Mouse (Mus musculus) E14TG2a.4 (cell line): ENCODE results near the gene Scnm1.
A peak's percentile ranks its signal among the peaks of the same experiment; 100 is the strongest.
"Not testable (repeated sequence)": the region's sequence is repeated elsewhere in the genome, so short reads cannot be mapped to it uniquely, and the experiment has no call there.

Experiments used
- H3K27me3 ChIP-seq: 2 replicates; pipeline ENCODE4 v1.6.1; 2014; ENCODE audit warnings: low read length, control low read depth; ENCODE audit not compliant: insufficient read depth
- H3K36me3 ChIP-seq: 2 replicates; pipeline ENCODE4 v1.6.1; 2014; ENCODE audit warnings: low read length, control low read depth; ENCODE audit not compliant: insufficient read depth
- H3K4me1 ChIP-seq: replicated peaks from 2 replicates; pipeline ENCODE4 v1.6.1; 2014; ENCODE audit warnings: low read depth, low read length, control low read depth
- H3K4me3 ChIP-seq: replicated peaks from 2 replicates; pipeline ENCODE4 v1.5.1; 2014; ENCODE audit warnings: mild to moderate bottlenecking, low read length
- H3K9me3 ChIP-seq: 2 replicates; pipeline ENCODE4 v1.6.1; 2014; ENCODE audit warnings: low read length, control low read depth
- CTCF ChIP-seq: conservative IDR thresholded peaks from 2 replicates; pipeline ENCODE4 v1.5.1; 2014; ENCODE audit warnings: low read length
- NANOG ChIP-seq: IDR thresholded peaks from 2 replicates; pipeline ENCODE4 v1.6.1; 2014; ENCODE audit warnings: borderline replicate concordance, low read length, mixed read lengths
- POU5F1 ChIP-seq: IDR thresholded peaks from 2 replicates; pipeline ENCODE4 v1.6.1; 2014; ENCODE audit warnings: low read length, borderline replicate concordance

The Scnm1 gene

GRCm38 (mm10) chr3:95129226-95129651 is 4.6 kb downstream of the Scnm1 start:
- peaks cover 44% of the 10 kb centered on the region for H3K36me3 ChIP-seq
- no peak overlapping the region for H3K4me3 ChIP-seq
- H3K27me3 ChIP-seq = no peaks in the 10 kb centered on the region
- H3K9me3 ChIP-seq = no peaks in the 10 kb centered on the region
- H3K4me1 ChIP-seq = peaks cover 48% of the 10 kb centered on the region
- TF ChIP-seq NANOG (no peak), CTCF (no peak), POU5F1 (no peak)

- TF ChIP-seq CTCF (no peak), POU5F1 (no peak), NANOG (no peak)
- no peaks in the 10 kb centered on the region for H3K9me3 ChIP-seq
- H3K4me3 ChIP-seq = no peak overlapping the region
- no peaks in the 10 kb centered on the region for H3K27me3 ChIP-seq
- H3K36me3 ChIP-seq = peaks cover 58% of the 10 kb centered on the region
- H3K4me1 ChIP-seq = peaks cover 47% of the 10 kb centered on the region
Observed at GRCm38 (mm10) chr3:95124972-95125371, 8.8 kb downstream of the Scnm1 start.

GRCm38 (mm10) chr3:95124246-95124645 is 9.6 kb downstream of the Scnm1 start, which contains the start of gene Tmod4:
TSS of gene Tmod4 (plus strand) at chr3:95124476.
- H3K4me1 ChIP-seq = peaks cover 42% of the 10 kb centered on the region
- H3K4me3 ChIP-seq = no peak within 1 kb of the TSS
- TF ChIP-seq NANOG = no peak
- peak; percentile 79 for TF ChIP-seq CTCF
- no peaks in the 10 kb centered on the region for H3K9me3 ChIP-seq
- peaks cover 58% of the 10 kb centered on the region for H3K36me3 ChIP-seq
- H3K27me3 ChIP-seq = no peaks in the 10 kb centered on the region

GRCm38 (mm10) chr3:95121580-95121979 is 12.2 kb downstream of the Scnm1 start:
- no peak overlapping the region for H3K4me3 ChIP-seq
- H3K4me1 ChIP-seq = peaks cover 20% of the 10 kb centered on the region
- peaks cover 68% of the 10 kb centered on the region for H3K36me3 ChIP-seq
- H3K9me3 ChIP-seq = no peaks in the 10 kb centered on the region
- TF ChIP-seq POU5F1 (no peak), CTCF (no peak), NANOG (no peak)
- H3K27me3 ChIP-seq = no peaks in the 10 kb centered on the region

- peaks cover 26% of the 10 kb centered on the region for H3K4me1 ChIP-seq
- TF ChIP-seq POU5F1 (no peak), CTCF (no peak), NANOG (no peak)
- no peaks in the 10 kb centered on the region for H3K9me3 ChIP-seq
- H3K4me3 ChIP-seq = no peak overlapping the region
- peaks cover 85% of the 10 kb centered on the region for H3K36me3 ChIP-seq
- H3K27me3 ChIP-seq = no peaks in the 10 kb centered on the region
Observed at GRCm38 (mm10) chr3:95117751-95118150, 16.1 kb downstream of the Scnm1 start.

GRCm38 (mm10) chr3:95112760-95113159 is 21.1 kb downstream of the Scnm1 start:
- Histone ChIP-seq H3K4me3 (no peak overlapping the region), H3K27me3 (no peaks in the 10 kb centered on the region), H3K9me3 (no peaks in the 10 kb centered on the region), H3K36me3 (peaks cover 38% of the 10 kb centered on the region), H3K4me1 (peaks cover 42% of the 10 kb centered on the region)
- no peak for TF ChIP-seq NANOG
- TF ChIP-seq POU5F1 = no peak
- no peak for TF ChIP-seq CTCF

- H3K4me1 ChIP-seq = peaks cover 48% of the 10 kb centered on the region
- TF ChIP-seq POU5F1 = no peak
- no peak for TF ChIP-seq NANOG
- no peak for TF ChIP-seq CTCF
- H3K27me3 ChIP-seq = no peaks in the 10 kb centered on the region
- peak within 1 kb of the TSS; percentile 91 for H3K4me3 ChIP-seq
- peaks cover 24% of the 10 kb centered on the region for H3K36me3 ChIP-seq
- H3K9me3 ChIP-seq = no peaks in the 10 kb centered on the region
Observed at GRCm38 (mm10) chr3:95110911-95111726, 22.7 kb downstream of the Scnm1 start, which contains the start of gene Vps72. TSS of gene Vps72 (plus strand) at chr3:95111022.

- Histone ChIP-seq H3K4me1 (peaks cover 44% of the 10 kb centered on the region), H3K9me3 (no peaks in the 10 kb centered on the region), H3K36me3 (peaks cover 10% of the 10 kb centered on the region), H3K4me3 (no peak overlapping the region), H3K27me3 (no peaks in the 10 kb centered on the region)
- TF ChIP-seq NANOG (no peak), CTCF (peak; percentile 9; the same call in 1 of the 2 replicates), POU5F1 (no peak)
Observed at GRCm38 (mm10) chr3:95107898-95108297, 25.9 kb downstream of the Scnm1 start.

GRCm38 (mm10) chr3:95107308-95107707 is 26.5 kb downstream of the Scnm1 start:
- H3K27me3 ChIP-seq, H3K9me3 ChIP-seq: not testable (repeated sequence)
- H3K36me3 ChIP-seq = peaks cover 12% of the 10 kb centered on the region
- peaks cover 41% of the 10 kb centered on the region for H3K4me1 ChIP-seq
- H3K4me3 ChIP-seq = peak overlapping the region; percentile 99
